Mouse (Mus musculus): ENCODE measurements around the gene Hoxc10.

GRCm38 (mm10) chr15:102959663-102960191 lies 6.9 kb upstream of the Hoxc10 start:
- TF ChIP-seq POLR2A (IDR thresholded peaks at IDR 0.05; ENCODE audit: low read depth, low read length) (no peak), CTCF (conservative IDR thresholded peaks at IDR 0.05; ENCODE audit: insufficient read depth, insufficient read length, low read depth, low read length) (no peak)

Data from kidney, adult 2 months (tissue).